In genomic region chr5:37029326-37029905, GRCm38 (mm10) we compare ENCODE assay signal across 8 mouse cellular contexts. TPM values are rescaled to one million over a fixed set of nuclear protein-coding genes. Genes with fewer than 3 reads are reported as not detected.
A peak's percentile ranks its signal among the peaks of the same experiment; 100 is the strongest.
DNase-seq lines count a peak whose midpoint lies in the region; ATAC-seq lines count a peak whose summit lies in the region.

No protein-coding gene starts in this region.

- H3K4me2 ChIP-seq in kidney, embryonic 16.5 days (replicated peaks; ENCODE audit: low read depth, low read length) = peak overlapping the region; percentile 100
- peak overlapping the region; percentile 77 for H3K4me2 ChIP-seq in forebrain, embryonic 14.5 days (ENCODE audit: low read length)
- peak overlapping the region; percentile 95 for H3K4me2 ChIP-seq in midbrain, embryonic 12.5 days (replicated peaks)

- WGBS in kidney, embryonic 16.5 days = 0% methylated on average over 17 of the region's 17 CpGs
- under 1% methylated on average over 17 of the region's 17 CpGs for WGBS in forebrain, embryonic 14.5 days
- 1% methylated on average over 17 of the region's 17 CpGs for WGBS in midbrain, embryonic 12.5 days

- no peaks in the 10 kb centered on the region for H3K9me3 ChIP-seq in kidney, embryonic 16.5 days (ENCODE audit: low read length)
- no peaks in the 10 kb centered on the region for H3K9me3 ChIP-seq in forebrain, embryonic 14.5 days (replicated peaks; ENCODE audit: control insufficient read depth, low read length)
- no peaks in the 10 kb centered on the region for H3K9me3 ChIP-seq in midbrain, embryonic 12.5 days

- peaks cover 17% of the 10 kb centered on the region for H3K4me1 ChIP-seq in kidney, embryonic 16.5 days (ENCODE audit: insufficient read depth, low read length)
- peaks cover 3% of the 10 kb centered on the region; the same call in 1 of the 2 replicates for H3K4me1 ChIP-seq in forebrain, embryonic 14.5 days (ENCODE audit: control insufficient read depth, insufficient read depth, low read length)
- peaks cover 11% of the 10 kb centered on the region for H3K4me1 ChIP-seq in midbrain, embryonic 12.5 days

- ATAC-seq in kidney, embryonic 16.5 days (ENCODE audit: low FRiP score, low TSS enrichment) = 0 out of 2 replicates have a peak, but pooled peaks have one; percentile 28
- no peak for ATAC-seq in forebrain, embryonic 14.5 days
- no peak for ATAC-seq in midbrain, embryonic 12.5 days (ENCODE audit: low FRiP score, low read depth)

- H3K27ac ChIP-seq in kidney, embryonic 16.5 days (ENCODE audit: low read length) = no peak overlapping the region
- H3K27ac ChIP-seq in forebrain, embryonic 14.5 days (ENCODE audit: low read depth, low read length) = no peak overlapping the region
- H3K27ac ChIP-seq in midbrain, embryonic 12.5 days (replicated peaks) = no peak overlapping the region

- DNase-seq in kidney, adult 11 months = no peak
- DNase-seq in adrenal gland, postnatal 25 days = peak; percentile 19
- no peak for DNase-seq in forebrain, embryonic 14.5 days (ENCODE audit: low spot score)
- no peak for DNase-seq in urinary bladder, adult 2 months (ENCODE audit: low spot score)
- DNase-seq in thymus, postnatal 36 days = no peak
- no peak for DNase-seq in frontal cortex, adult 2 months (ENCODE audit: extremely low spot score in 1 of 2, low spot score in 1 of 2)

- H3K27me3 ChIP-seq in kidney, embryonic 16.5 days (ENCODE audit: insufficient read depth, low read length) = peaks cover 68% of the 10 kb centered on the region
- peaks cover 27% of the 10 kb centered on the region for H3K27me3 ChIP-seq in forebrain, embryonic 14.5 days (replicated peaks; ENCODE audit: control insufficient read depth, insufficient read depth, low read length)
- H3K27me3 ChIP-seq in midbrain, embryonic 12.5 days = peaks cover 75% of the 10 kb centered on the region

- H3K9ac ChIP-seq in kidney, embryonic 16.5 days (replicated peaks; ENCODE audit: low read length) = no peak overlapping the region
- H3K9ac ChIP-seq in forebrain, embryonic 14.5 days (ENCODE audit: low read length) = peak overlapping the region; percentile 62
- peak overlapping the region; percentile 59; the same call in 1 of the 2 replicates for H3K9ac ChIP-seq in midbrain, embryonic 12.5 days (replicated peaks)

- peak overlapping the region; percentile 64 for H3K4me3 ChIP-seq in kidney, embryonic 16.5 days (ENCODE audit: low read length)
- H3K4me3 ChIP-seq in forebrain, embryonic 14.5 days (ENCODE audit: low read depth, low read length) = peak overlapping the region; percentile 60
- peak overlapping the region; percentile 66 for H3K4me3 ChIP-seq in midbrain, embryonic 12.5 days

- H3K36me3 ChIP-seq in kidney, embryonic 16.5 days (ENCODE audit: insufficient read depth, low read length) = no peaks in the 10 kb centered on the region
- H3K36me3 ChIP-seq in forebrain, embryonic 14.5 days (ENCODE audit: control insufficient read depth, insufficient read depth, low read length) = no peaks in the 10 kb centered on the region
- no peaks in the 10 kb centered on the region for H3K36me3 ChIP-seq in midbrain, embryonic 12.5 days

RNA-seq across cellular contexts. Expression of gene Wfs1, which starts 40.4 kb away (rescaled TPM):
- polyA plus RNA-seq in kidney, embryonic 16.5 days (2015; fragmentation: Nextera tagmentation; extraction: Ambion mirVana) = 21.0 and 21.9 TPM in 2 replicates
- 49.0 and 64.9 TPM in 2 replicates for total RNA-seq in adrenal gland, postnatal 25 days (2021)
- polyA plus RNA-seq in forebrain, embryonic 14.5 days (2014; fragmentation: Nextera tagmentation; extraction: Ambion mirVana) = 3.7 and 6.3 TPM in 2 replicates
- polyA plus RNA-seq in midbrain, embryonic 12.5 days (2016; fragmentation: Nextera tagmentation; extraction: Ambion mirVana) = 7.2 and 7.9 TPM in 2 replicates
- 14.2 and 24.8 TPM in 2 replicates for polyA plus RNA-seq in urinary bladder, adult 2 months (2012; rRNA removed)
- 56.5 and 65.1 TPM in 2 replicates for polyA plus RNA-seq in frontal cortex, adult 2 months (2012; rRNA removed)

RNA-seq across cellular contexts. Expression of gene Gm1043, which starts 55.8 kb away (rescaled TPM):
- not detected in 2 replicates for polyA plus RNA-seq in kidney, embryonic 16.5 days (2015; fragmentation: Nextera tagmentation; extraction: Ambion mirVana)
- total RNA-seq in adrenal gland, postnatal 25 days (2021) = 0.24 TPM in 1 of 2 replicates, not detected in the other
- polyA plus RNA-seq in forebrain, embryonic 14.5 days (2014; fragmentation: Nextera tagmentation; extraction: Ambion mirVana) = 1.1 and 1.5 TPM in 2 replicates
- polyA plus RNA-seq in midbrain, embryonic 12.5 days (2016; fragmentation: Nextera tagmentation; extraction: Ambion mirVana) = 0.17 and 0.33 TPM in 2 replicates
- 0.19 and 0.21 TPM in 2 replicates for polyA plus RNA-seq in urinary bladder, adult 2 months (2012; rRNA removed)
- polyA plus RNA-seq in frontal cortex, adult 2 months (2012; rRNA removed) = 13.7 and 15.6 TPM in 2 replicates
